Comparison of ENCODE assay signal across 13 mouse cellular contexts in the genomic region with DNA sequence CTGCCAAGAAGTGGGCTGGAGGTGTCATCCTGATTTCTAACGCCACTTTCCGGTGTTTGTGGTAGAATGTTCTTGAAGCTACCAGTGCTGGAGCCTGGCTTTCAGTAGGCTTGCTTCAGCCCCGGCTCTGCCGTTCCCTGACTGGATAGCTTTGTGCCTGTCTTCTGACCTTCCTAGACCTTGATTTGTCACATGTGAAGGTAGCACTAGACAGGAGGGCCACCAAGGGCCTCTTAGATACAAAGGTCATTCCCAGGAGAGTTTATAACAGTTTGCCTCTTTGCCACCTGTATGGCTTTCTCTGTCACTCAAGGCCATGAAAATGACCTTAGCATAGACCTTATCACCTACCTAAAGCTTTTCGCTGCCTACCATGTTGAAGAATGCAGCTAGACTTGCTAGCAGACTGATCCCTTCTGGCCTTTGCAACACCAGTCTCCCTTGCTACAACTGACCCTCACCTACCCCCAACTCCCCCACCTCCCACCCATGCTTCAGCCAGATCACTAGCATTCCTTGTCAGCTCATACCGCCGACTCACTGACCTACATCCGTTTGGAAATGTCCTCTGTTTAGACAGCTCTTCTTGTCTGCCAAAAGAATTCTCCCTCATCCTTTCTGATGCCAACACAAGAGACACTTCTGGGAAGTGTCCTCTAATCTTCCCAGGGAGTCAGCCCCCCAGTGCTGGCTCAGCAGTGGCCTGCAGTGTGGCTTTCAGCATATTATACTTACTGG.
DNase-seq lines count a peak whose midpoint lies in the region; ATAC-seq and TF ChIP-seq lines count a peak whose summit lies in the region.
"Had no signal": no experiment of that assay in that cellular context is flagged by ENCODE, and none has a peak within 500 bp of the region (broad histone marks: within the 10 kb centered on the region; RNA-seq: fewer than 3 reads in every experiment).

No protein-coding gene starts in this region.

- H3K36me3 ChIP-seq in hindbrain, embryonic 13.5 days = no peaks in the 10 kb centered on the region
- no peaks in the 10 kb centered on the region for H3K36me3 ChIP-seq in hindbrain, embryonic 12.5 days
- H3K36me3 ChIP-seq in lung, embryonic 15.5 days = no peaks in the 10 kb centered on the region
- 0 out of 2 replicates have a peak, but pooled peaks cover 3% of the 10 kb centered on the region for H3K36me3 ChIP-seq in intestine, postnatal 0 days (ENCODE audit: control insufficient read depth, insufficient read depth)
- no peaks in the 10 kb centered on the region for H3K36me3 ChIP-seq in stomach, embryonic 16.5 days (ENCODE audit: control insufficient read depth, insufficient read depth, low read length)

- peak overlapping the region; percentile 55; the same call in 1 of the 2 replicates for H3K27ac ChIP-seq in hindbrain, embryonic 13.5 days
- H3K27ac ChIP-seq in hindbrain, embryonic 12.5 days = no peak overlapping the region
- peak overlapping the region; percentile 78 for H3K27ac ChIP-seq in lung, embryonic 15.5 days
- no peak overlapping the region for H3K27ac ChIP-seq in intestine, postnatal 0 days (ENCODE audit: low read depth, low read length)
- peak overlapping the region; percentile 67 for H3K27ac ChIP-seq in stomach, embryonic 16.5 days (ENCODE audit: low read length)
- H3K27ac ChIP-seq: forebrain, embryonic 13.5 days; macrophage had no signal

- H3K4me3 ChIP-seq in hindbrain, embryonic 13.5 days = no peak overlapping the region
- no peak overlapping the region for H3K4me3 ChIP-seq in hindbrain, embryonic 12.5 days
- no peak overlapping the region for H3K4me3 ChIP-seq in lung, embryonic 15.5 days
- H3K4me3 ChIP-seq in lung, adult 2 months (replicated peaks; ENCODE audit: extremely low read depth, low read depth, low read length) = no peak overlapping the region
- no peak overlapping the region for H3K4me3 ChIP-seq in intestine, postnatal 0 days (ENCODE audit: low read depth, low read length)
- no peak overlapping the region for H3K4me3 ChIP-seq in stomach, embryonic 16.5 days (replicated peaks; ENCODE audit: low read length)
- H3K4me3 ChIP-seq: forebrain, embryonic 13.5 days had no signal

- no peak for TF ChIP-seq CTCF in lung, adult 2 months (IDR thresholded peaks at IDR 0.05; ENCODE audit: insufficient read depth, low read length)
- TF ChIP-seq CTCF in intestine, postnatal 0 days (IDR thresholded peaks at IDR 0.05; ENCODE audit: low read depth) = no peak

- no peak overlapping the region for H3K9ac ChIP-seq in hindbrain, embryonic 13.5 days
- no peak overlapping the region for H3K9ac ChIP-seq in hindbrain, embryonic 12.5 days
- H3K9ac ChIP-seq in lung, embryonic 15.5 days = no peak overlapping the region
- no peak overlapping the region for H3K9ac ChIP-seq in intestine, postnatal 0 days (ENCODE audit: low read depth, low read length)
- no peak overlapping the region for H3K9ac ChIP-seq in stomach, embryonic 16.5 days (ENCODE audit: low read length)
- H3K9ac ChIP-seq: forebrain, embryonic 13.5 days had no signal

- no peaks in the 10 kb centered on the region for H3K9me3 ChIP-seq in hindbrain, embryonic 13.5 days
- no peaks in the 10 kb centered on the region for H3K9me3 ChIP-seq in hindbrain, embryonic 12.5 days (replicated peaks)
- H3K9me3 ChIP-seq in lung, embryonic 15.5 days = no peaks in the 10 kb centered on the region
- no peaks in the 10 kb centered on the region for H3K9me3 ChIP-seq in intestine, postnatal 0 days (ENCODE audit: control insufficient read depth)
- H3K9me3 ChIP-seq in stomach, embryonic 16.5 days (replicated peaks; ENCODE audit: control insufficient read depth, low read length) = no peaks in the 10 kb centered on the region
- H3K9me3 ChIP-seq: forebrain, embryonic 13.5 days had no signal

- no peak overlapping the region for H3K4me2 ChIP-seq in hindbrain, embryonic 13.5 days
- no peak overlapping the region for H3K4me2 ChIP-seq in hindbrain, embryonic 12.5 days (replicated peaks)
- H3K4me2 ChIP-seq in lung, embryonic 15.5 days = no peak overlapping the region
- no peak overlapping the region for H3K4me2 ChIP-seq in intestine, postnatal 0 days (replicated peaks; ENCODE audit: low read depth)
- H3K4me2 ChIP-seq in stomach, embryonic 16.5 days (ENCODE audit: low read depth, low read length) = no peak overlapping the region
- H3K4me2 ChIP-seq: forebrain, embryonic 13.5 days had no signal

- no peak for TF ChIP-seq POLR2A in lung, adult 2 months (IDR thresholded peaks at IDR 0.05; ENCODE audit: borderline replicate concordance, extremely low read depth, low read depth, low read length)

- WGBS in hindbrain, embryonic 13.5 days = 78% methylated on average over 8 of the region's 8 CpGs
- 80% methylated on average over 8 of the region's 8 CpGs for WGBS in hindbrain, embryonic 12.5 days
- 56% methylated on average over 8 of the region's 8 CpGs for WGBS in lung, embryonic 15.5 days
- WGBS in lung, adult 2 months = 62% methylated on average over 8 of the region's 8 CpGs
- WGBS in intestine, postnatal 0 days = 63% methylated on average over 8 of the region's 8 CpGs
- 66% methylated on average over 8 of the region's 8 CpGs for WGBS in stomach, embryonic 16.5 days

- no peak for DNase-seq in lung, adult 2 months
- no peak for DNase-seq in natural killer cell, adult 2 months (ENCODE audit: low spot score in 2 of 2)
- DNase-seq: cerebellum, adult 18-20 months; gastrocnemius, postnatal 25 days; kidney, adult 9 months; thymus, postnatal 36 days had no signal

- H3K4me1 ChIP-seq in hindbrain, embryonic 13.5 days (replicated peaks) = peaks cover 29% of the 10 kb centered on the region
- peaks cover 15% of the 10 kb centered on the region for H3K4me1 ChIP-seq in hindbrain, embryonic 12.5 days
- H3K4me1 ChIP-seq in lung, embryonic 15.5 days = peaks cover 36% of the 10 kb centered on the region
- 0 out of 2 replicates have a peak, but pooled peaks cover 2% of the 10 kb centered on the region for H3K4me1 ChIP-seq in lung, adult 2 months (ENCODE audit: control insufficient read depth, insufficient read depth, low read length)
- peaks cover 11% of the 10 kb centered on the region; the same call in 1 of the 2 replicates for H3K4me1 ChIP-seq in intestine, postnatal 0 days (replicated peaks; ENCODE audit: control insufficient read depth, insufficient read depth, low read length)
- H3K4me1 ChIP-seq in stomach, embryonic 16.5 days (ENCODE audit: control insufficient read depth, insufficient read depth, low read length) = peaks cover 8% of the 10 kb centered on the region; the same call in 1 of the 2 replicates

- no peak for ATAC-seq in hindbrain, embryonic 13.5 days (ENCODE audit: low FRiP score)
- ATAC-seq in hindbrain, embryonic 12.5 days (ENCODE audit: low FRiP score) = no peak
- peak; percentile 77 for ATAC-seq in lung, embryonic 15.5 days (ENCODE audit: borderline replicate concordance, extremely low read depth, low FRiP score, low TSS enrichment)
- peak; percentile 82 for ATAC-seq in intestine, postnatal 0 days
- no peak for ATAC-seq in stomach, embryonic 16.5 days (ENCODE audit: insufficient read depth, low FRiP score)
- ATAC-seq: forebrain, embryonic 13.5 days had no signal

- H3K27me3 ChIP-seq in hindbrain, embryonic 13.5 days = no peaks in the 10 kb centered on the region
- no peaks in the 10 kb centered on the region for H3K27me3 ChIP-seq in hindbrain, embryonic 12.5 days
- no peaks in the 10 kb centered on the region for H3K27me3 ChIP-seq in lung, embryonic 15.5 days
- H3K27me3 ChIP-seq in intestine, postnatal 0 days (replicated peaks; ENCODE audit: control insufficient read depth, insufficient read depth, low read length) = no peaks in the 10 kb centered on the region
- no peaks in the 10 kb centered on the region for H3K27me3 ChIP-seq in stomach, embryonic 16.5 days (ENCODE audit: control insufficient read depth, insufficient read depth, low read length)
- H3K27me3 ChIP-seq: forebrain, embryonic 13.5 days had no signal

Comparison
In these comparisons a context has a peak if more than half of its experiments do, and no peak if none do; other contexts are left out.
1. H3K27ac ChIP-seq: peak in hindbrain, embryonic 13.5 days (single experiment), lung, embryonic 15.5 days (single experiment) and stomach, embryonic 16.5 days (single experiment); none in hindbrain, embryonic 12.5 days (single experiment) and intestine, postnatal 0 days (single experiment).
2. ATAC-seq: peak in lung, embryonic 15.5 days (single experiment) and intestine, postnatal 0 days (single experiment); none in hindbrain, embryonic 13.5 days (single experiment), hindbrain, embryonic 12.5 days (single experiment) and stomach, embryonic 16.5 days (single experiment).